Mouse (Mus musculus): ENCODE measurements around the gene Bri3.

The Bri3 gene

DNA sequence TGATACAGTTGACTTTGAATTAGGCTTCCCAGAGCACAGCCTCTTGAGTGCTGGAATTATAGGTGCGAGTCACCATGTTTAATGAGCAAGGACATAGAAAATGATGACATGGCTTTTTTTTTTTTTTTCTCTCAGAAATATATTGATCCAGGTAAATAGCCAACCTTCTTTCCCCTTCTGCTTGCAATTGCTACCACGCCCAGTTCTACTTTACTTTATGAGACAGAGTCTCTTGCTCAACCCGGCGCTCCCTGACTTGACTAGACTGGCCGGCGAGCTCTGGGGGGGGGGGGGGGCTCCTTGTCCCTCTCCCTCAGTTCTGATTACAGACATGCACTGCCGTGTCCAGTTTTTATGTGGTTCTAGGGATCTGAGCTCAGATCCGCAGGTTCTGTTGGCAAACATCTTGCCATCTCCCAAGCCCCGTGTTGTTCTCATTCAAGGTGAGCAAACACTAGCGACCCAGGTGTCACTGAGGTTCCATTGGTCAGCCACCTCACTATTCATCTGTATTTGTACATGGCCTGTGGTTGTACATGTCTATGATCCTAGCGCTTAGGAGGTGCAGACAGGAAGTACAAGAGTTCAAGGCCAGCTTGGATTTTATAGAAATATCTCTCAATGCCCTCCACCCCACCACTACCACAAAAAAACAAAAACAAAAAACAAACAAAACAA is 120.6 kb downstream of the Bri3 start:
- peak; percentile 48 for DNase-seq

DNA sequence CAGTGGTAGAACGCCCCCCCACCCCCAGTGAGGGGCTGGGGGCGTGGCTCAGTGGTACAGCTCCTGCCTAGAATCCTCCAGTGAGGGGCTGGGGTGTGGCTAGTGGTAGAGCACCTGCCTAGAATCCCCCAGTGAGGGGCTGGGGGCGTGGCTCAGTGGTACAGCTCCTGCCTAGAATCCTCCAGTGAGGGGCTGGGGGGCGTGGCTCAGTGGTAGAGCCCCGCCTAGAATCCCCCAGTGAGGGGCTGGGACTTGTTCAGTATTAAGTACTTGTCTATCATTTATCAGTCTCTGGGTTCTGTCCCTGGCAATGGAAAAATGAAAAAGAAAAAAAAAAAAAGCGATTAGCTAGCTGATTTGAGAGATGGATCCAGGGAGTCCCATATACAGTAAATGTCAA is 122.3 kb downstream of the Bri3 start:
- peak; percentile 86 for DNase-seq

DNA sequence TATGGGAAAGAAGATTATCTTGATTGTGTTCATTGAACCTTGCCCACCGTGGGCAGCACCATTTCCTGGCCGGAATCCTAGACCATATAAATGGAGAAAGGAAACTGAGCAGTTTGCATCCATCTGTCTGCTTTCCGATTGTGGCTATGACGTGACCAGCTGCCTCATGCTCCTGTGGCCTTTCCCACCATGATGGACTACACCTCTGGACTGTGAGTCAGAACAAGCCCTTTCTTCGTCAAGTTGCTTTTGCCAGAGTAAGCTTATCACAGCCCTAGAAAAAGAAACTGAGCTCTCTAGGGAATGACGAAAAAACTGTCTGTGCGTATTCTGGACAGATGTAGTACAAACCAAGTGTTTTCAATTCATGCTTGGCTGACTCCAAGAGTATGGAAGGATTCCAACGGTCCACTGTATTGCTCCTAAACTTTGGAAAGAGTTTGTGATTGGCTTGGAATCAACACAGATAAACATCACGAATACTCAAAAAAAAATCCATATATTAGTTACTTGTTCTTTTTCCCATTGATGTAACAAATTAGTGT is 124.5 kb downstream of the Bri3 start:
- peak; percentile 95 for DNase-seq

DNA sequence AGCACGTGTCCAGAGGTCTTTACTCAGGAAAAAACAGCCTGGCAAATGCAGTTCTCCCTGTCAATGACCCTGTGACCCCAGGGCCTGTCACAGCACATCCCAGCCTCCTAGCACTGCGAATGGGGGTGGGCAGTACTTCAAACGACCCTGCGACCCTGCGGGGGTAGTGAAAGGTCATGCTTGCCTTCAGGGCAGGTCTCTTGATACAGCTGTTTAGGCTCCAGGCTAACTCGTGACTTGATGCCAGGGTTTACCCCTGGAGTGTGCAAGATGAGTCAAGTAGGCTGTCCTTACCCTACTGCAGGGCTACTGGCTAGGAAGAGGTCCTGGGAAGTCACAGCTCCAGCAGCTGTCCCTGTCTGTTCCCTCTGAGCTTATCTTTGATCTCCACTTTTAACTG is 126.7 kb downstream of the Bri3 start:
- DNase-seq: peak; percentile 86

DNA sequence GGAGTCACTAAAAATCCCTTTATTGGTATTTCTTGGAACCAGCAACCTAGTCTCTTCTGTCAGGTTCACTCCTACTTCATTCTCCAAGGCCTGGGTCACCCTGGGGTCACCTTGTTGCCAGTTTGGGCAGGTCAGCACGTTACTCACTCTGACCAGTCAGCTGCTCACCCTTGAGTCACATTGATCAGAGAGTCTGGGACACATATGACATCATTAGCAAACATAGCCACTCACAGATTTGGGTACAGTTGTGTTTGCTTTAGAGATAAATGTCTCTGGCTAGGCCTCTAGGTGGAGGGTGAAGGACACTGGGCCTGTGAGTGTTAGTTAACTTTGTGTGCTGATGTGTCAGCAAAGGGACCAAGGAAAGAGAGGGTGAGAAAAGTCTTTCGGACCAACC is 127.9 kb downstream of the Bri3 start:
- no peak for DNase-seq

DNA sequence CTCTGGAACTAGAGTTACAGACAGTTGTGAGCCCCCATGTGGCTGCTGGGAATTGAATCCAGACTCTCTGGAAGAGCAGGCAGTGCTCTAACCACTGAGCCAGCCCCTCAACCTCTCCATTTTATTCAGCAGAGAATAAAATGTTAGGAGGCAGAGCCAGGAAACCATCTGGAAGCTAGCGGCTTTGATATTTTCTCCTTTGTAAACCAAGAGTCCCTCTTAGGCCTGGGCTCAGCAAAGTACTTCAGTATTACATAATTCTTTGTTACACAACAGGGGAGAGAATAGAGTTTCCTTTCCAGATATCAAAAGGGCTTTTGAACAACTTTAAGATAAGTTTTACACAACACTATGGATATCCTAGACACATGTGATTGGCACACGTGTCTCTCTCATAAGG is 128.6 kb downstream of the Bri3 start:
- peak; percentile 94 for DNase-seq

DNA sequence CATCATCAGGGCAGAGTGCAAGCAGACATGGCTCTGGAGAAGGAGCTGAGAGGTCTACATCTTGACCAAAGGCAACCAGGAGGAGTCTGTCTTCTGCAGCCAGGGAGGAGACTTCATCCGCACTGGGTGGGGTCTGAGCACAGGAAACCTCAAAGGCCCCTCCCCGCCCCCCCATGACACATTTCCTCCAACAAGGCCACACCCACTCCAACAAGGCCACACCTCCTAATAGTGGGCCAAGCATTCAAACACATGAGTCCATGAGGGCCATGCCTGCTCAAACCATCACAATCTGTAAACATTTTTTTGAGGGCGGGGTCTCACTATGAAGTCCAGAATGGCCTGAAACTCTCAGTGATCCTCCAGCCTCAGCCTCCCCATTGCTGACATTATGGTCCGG is 135.2 kb downstream of the Bri3 start:
- DNase-seq: no peak

DNA sequence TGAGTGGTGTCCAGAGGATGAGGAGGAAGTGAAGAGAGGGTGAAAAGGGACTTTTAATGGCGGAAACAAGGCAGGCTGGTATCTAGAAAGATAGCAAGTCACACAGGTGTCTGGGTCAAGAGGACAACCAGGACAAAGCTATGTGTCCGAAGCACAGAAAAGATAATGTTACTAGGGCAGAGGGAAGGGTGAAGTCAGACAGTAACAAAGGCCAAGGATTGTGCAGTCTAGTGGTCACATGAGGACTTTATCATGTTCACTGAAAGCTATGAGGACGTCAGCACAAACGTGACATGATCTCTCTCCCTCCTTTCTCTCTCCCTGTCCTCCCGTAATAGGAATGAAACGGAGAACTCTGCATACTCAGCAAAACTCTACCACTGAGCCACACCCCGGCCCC is 136.5 kb downstream of the Bri3 start:
- no peak for DNase-seq

DNA sequence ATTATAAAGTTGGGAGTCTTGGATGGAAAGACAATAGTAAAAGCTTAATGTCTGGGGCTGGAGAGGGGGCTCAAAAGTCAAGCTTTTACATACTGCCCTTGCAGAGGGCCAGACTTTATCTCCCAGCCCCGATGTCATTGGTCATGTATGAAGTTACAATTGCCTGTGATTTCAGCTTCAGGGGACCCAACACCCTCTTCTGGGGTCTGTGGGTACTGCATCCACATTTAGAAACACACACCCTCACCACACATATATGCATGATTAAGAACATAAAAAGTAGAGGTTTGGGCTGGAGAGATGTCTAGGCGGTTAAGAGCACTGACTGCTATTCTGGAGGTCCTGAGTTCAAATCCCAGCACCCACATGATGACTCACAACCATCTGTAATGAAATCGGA is 137.5 kb downstream of the Bri3 start:
- no peak for DNase-seq

DNA sequence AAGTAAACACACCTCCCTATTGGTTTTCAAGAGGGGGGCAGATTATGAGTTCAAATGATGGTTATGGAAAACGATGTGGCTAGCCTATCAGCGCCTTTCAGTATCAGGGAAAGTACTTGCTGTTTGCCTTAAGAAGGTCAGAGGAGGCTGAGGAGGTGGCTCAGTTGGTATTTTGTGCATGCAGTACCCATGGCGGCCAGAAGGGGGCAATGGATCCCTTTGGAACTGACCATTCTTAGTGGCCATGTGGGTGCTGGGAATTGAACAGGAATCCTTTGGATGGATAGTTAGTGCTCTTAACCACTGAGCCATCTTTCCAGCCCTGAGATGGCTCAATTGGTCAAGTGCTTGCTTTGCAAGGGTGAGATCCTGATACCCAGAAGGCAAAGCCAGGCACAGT is 139.7 kb downstream of the Bri3 start:
- no peak for DNase-seq

DNA sequence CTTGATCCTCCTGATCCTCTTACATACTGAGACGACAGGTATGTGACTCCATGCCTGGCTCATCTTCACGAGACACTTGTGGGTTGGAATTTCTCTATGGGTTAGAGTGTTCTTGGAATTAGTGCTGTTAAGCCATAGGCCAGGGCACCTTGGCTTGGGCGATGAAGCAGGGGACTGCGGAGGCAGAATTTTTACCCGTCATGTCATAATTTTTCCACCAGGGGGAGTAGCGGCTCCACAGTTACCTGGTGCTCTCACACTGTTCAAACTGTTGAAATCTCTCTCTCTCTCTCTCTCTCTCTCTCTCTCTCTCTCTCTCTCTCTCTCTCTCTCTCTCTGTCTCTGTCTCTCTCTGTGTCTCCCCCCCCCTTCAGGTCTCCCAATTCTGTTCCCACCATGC is 143.6 kb downstream of the Bri3 start:
- DNase-seq: no peak

DNA sequence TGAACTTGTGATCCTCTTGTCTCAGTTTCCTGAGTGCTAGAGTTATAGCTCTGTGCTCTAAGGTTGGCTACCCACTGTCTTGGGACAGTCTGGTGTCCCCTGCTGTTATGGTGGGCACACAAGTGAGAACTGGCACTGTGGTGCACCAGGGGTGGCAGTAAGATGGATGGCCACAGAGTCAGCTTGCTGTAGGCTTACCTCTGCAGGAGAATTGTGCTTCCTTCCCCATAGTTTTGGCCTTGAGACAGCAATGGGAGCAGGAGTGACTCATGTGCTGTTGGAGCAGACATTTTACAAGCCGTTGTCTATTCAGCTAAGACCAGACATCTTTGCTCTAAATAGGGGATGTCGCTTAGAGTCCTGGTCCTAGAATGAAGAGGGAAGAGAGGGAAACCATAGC is 149.9 kb downstream of the Bri3 start:
- DNase-seq: no peak

DNA sequence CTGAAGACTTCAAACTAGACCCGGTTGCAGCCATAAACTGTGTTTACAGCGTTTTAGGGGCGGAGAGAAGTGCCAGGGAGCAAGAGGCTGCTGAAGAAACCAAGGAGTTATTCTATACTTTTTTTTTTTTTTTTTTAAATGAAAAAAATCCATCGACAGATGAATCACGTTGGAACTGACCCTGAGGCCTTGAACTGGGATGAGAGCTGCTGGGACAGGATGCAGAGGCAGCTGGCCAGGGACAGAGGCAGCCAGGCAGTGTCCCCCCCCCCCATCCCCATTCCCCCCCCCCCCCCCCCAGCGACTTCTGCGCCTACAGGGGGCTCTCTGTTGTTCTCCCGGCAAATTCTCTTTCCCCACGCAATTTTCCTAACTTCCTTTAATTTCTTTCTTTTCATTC is 153.3 kb downstream of the Bri3 start:
- DNase-seq: no peak

DNA sequence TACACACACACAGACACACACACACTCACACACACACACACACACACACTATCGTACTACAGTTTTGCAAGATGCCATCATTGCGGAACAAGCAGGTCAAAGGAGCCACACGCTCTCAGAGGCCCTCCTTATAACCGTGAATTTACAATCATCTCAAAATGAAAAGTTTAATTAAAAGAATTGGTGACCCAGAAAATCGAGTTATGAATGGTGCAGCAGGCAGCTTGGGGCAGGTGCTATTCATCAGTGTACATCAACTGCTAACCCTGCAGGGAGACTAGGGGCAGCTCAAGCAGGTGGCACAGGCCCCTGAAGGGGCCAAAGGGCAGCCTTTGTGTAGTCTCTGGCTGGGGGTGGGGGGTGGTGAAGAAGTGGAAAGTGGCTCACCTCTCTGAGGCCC is 156.6 kb downstream of the Bri3 start:
- no peak for DNase-seq

DNA sequence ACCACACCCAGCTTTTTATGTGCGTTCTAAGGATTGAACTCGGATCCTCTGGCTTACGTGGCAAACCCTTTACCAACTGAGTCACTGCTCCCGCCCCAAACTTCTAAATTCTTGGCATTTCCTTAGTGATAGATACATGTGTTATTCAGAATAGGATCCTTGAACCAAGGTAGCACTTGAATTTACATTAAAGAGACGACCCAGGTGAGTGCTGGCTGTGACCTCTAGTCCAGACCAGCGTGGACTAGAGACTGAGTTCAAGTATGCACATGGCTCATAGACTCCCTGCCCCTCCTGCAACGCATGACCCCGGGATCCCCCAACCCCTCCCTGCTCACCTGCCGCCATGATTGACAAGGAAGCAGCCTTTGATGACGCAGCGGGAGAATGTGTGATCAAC is 162.0 kb downstream of the Bri3 start:
- DNase-seq: no peak

DNA sequence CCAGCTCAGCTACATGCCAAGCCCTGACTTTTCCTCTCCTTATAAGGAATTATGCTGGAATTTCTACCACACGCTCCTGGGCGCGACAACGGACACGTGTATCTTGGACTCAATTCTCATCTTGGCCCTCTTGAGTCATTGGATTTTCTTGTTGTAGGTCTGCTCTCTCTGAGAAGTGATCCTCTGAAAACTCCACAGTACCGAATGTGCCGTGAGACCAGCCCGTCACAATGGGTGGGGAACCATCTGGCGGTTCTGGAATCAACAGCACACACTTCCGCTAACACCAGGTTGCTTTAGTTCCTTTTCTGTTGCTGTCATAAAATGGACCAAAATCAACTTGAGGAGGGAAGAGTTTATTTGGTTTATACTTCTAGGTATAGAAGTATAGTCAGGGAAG is 166.4 kb downstream of the Bri3 start:
- DNase-seq: no peak

DNA sequence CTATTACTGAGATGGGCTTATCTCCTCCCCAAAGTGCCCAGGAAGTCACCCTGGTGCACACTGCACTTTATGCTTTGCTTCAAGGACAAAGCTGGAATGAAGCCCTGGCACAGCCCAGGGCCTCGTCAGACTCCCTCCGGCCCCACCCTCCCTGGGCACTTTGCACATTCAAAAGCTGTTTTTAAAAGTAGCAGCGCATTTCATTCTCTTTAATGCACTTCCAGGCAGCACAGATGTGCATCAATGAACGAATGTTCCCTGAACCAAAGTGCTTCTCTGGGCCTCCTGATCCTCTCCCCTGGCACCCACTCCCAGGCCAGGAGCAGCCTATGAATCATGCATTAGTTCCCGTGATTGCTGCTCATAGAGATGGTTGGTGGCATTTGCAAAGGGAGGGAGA is 167.5 kb downstream of the Bri3 start:
- no peak for DNase-seq

DNA sequence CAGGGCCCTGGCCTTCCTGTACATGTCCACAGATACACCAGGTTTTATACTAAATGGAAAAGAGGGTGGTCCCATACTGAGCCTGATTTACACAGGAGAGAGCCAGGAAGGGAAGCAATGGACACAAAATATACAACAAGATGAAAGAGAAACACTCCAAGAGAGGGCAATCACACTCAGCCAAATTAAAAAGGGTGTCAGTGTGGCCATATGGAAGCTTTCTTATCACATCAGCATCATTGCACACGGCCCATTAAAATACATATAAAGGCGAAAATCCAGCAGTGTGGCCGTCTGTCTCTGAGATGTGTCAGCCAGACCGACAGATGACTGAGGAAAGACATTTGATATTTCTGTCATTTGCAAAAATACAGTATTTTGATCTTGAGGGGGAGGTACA is 168.5 kb downstream of the Bri3 start:
- no peak for DNase-seq

DNA sequence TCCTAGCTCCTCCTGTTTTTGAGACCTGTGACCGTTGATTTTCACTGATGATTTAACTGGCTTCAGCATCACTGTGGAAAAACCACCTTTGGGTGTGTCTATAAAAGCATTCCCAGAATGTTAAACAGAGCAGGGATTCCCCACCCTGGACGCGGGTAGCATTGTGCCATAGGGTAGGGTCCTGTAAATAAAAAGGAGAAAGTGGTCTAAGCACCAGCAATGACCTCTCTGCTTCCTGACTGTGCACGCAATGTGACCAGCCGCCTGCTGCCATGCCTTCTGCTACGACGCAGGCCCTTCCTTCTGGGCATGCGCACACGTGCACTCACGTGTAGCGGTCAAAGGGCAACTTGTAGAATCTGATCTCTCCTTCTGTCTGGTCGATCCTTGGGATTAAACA is 174.2 kb downstream of the Bri3 start:
- DNase-seq: no peak

DNA sequence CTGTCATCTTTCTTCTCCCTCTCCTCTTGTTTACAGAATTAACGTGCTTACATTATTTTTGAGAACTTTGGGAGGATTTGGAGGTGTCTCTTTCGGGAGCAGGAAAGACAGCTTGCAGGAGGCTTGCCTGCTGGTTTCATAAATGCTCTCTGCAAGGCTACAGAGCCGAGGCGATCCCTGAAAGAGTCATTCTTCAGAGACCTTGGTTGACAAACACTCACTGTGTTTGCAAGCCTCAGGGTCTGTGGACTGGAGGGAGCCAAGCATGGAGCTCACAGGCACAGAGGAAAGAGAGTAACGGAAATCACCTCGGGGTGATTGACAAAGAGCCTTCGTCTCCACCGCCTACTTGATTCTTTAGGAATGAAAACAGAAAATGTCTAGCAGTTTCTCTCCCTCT is 175.8 kb downstream of the Bri3 start:
- DNase-seq: no peak

DNA sequence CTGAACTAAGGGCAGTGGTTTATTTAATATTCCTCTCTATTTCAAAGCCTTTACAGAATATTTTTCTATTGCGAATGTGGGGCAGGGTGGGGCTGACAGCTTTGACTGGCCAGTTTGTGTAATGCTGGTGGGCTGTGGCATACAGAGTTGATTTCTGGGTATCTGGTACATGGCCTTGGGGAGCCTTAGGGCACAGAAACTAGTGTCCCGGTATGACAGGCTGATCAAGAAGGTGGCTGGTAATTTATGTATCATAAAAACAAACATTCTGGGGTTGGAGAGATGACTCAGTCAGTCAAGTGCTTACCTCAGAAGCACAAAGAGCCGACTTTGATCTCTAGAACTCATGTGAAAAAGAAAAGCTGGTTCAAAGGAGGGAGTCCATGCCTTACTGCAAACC is 182.5 kb downstream of the Bri3 start:
- peak; percentile 70 for DNase-seq

DNA sequence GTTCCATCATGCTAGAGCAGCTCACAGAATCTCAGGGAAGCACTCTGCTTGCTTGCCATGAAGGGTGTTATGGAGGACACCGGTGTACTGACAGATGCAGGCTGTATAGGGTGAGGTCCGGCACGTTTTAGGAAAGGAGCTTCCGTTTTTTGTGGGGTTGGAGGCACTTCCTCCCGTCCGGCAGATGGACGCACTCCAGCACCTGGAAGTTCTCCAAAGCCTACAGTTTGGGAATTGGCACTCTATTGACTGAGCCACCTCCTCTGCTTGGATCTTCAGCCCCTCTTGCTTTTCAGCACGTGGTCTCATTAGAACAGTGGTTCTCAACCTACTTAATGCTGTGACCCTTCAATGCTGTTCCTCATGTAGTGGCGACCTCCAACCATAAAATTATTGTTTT is 183.6 kb downstream of the Bri3 start:
- peak; percentile 76 for DNase-seq

DNA sequence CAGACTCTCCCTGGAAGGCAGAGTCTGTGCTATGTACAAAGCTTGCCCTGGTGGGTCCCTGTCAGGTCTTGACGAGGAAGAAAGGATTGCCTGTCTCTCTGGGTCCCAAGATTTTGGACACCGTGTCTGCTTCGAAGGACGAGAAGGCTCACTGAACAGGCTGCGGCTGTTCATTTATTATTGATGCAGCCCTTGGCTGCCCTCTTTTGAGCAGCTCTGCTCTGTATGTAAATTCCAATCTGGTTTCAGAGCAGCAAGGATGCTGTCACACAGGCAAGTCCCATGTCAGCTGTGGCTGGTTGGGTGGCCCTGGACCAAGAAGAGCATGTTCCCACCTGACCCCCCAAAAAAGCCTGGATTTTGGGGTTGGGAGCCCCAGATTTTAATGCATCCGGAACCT is 187.2 kb downstream of the Bri3 start:
- DNase-seq: no peak

DNA sequence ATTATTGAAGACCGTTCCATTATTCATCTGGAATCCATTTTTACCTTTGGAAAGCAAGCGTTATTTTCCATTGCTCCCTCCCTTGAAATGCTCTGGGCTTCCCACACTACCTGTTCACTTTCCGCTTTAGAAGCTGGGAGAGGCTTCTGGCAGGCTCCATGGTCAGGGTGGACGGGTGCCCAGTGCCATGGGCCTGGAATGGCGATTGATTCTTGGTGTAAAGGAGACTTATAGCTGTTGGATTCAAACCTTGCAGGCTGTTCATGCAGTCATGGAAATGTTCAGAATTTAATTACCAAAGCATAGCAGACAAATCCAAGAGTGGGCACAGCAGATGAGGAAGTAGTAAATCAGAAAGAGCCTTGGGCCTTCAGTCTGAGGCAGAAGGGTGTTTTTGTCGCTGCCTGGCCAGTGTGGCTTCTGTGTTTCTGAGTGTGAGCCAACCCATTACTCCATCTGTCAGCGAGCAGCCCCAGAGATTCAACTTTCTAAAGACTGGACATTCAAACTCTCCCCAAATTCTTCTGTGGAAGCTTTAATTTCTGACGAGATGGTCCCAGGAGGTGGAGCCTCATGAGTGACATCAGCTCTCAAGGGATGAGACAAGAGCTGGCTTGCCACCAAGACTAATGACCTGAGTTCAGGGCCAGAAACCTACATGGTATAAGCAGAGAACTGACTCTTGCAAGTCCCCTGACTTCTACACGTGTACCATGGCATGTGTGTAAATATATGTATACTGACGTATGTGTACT is 195.2 kb downstream of the Bri3 start:
- no peak for DNase-seq

DNA sequence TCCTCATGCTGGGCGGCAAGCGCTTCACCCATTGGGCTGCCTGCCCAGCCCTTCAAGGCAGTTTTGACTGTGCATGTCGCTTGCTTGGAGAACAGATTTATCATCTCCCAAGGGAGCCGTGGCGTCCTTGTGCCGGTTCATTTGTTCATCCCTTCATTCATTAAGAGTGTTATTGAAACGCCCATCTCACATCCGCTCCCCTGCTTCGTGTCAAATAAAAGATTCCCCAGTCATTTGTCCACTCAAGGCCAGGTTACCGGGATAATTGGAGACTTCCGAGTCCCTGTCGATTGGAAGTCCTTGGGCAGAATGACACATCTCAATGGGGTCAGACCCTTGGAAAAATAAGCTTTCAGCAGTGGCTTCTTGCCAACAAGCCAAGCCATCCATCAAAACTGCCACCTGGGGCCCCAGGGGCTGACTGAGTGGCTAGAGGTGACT is 197.6 kb downstream of the Bri3 start:
- no peak for DNase-seq
